Mouse (Mus musculus) hematopoietic stem cell, adult 5-6 weeks (primary cell): ENCODE measurements around the gene Adam1b. TPM values are rescaled to one million over a fixed set of nuclear protein-coding genes. Genes with fewer than 3 reads are reported as not detected.

Experiments
- ATAC-seq, 2 experiments: fragments of 125-278 bp in 1 of 2; replicated peaks in 1 of 2; 2 replicates each; pipeline ENCODE4 v1.8.0; 2016 to 2017; ENCODE audit warnings: inconsistent platforms in 2 of 2, mild to moderate bottlenecking in 2 of 2, moderate number of reproducible peaks in 2 of 2, low read depth in 1 of 2, moderate TSS enrichment in 1 of 2; ENCODE audit not compliant: low FRiP score in 2 of 2, poor library complexity in 2 of 2, severe bottlenecking in 2 of 2, insufficient read depth in 1 of 2, low TSS enrichment in 1 of 2
- total RNA-seq: library from RNA; stranded (forward); fragments of 172-1452, 232-1000 nt; gene quantifications from 2 replicates; pipeline ENCODE4 v1.2.3, GENCODE M21; 2017

The Adam1b gene
- total RNA-seq, 1 experiment from 2014 or later: not detected

GRCm38 (mm10) chr5:121518983-121519382 is 15.7 kb upstream of the Adam1b start:
- ATAC-seq: no peak

GRCm38 (mm10) chr5:121510009-121510408 is 6.8 kb upstream of the Adam1b start:
- ATAC-seq: no peak

GRCm38 (mm10) chr5:121506846-121507245 is 3.6 kb upstream of the Adam1b start:
- ATAC-seq: no peak

- peak; percentile 80 to 89 for ATAC-seq
Observed at GRCm38 (mm10) chr5:121501424-121501996, 1.7 kb downstream of the Adam1b start.

GRCm38 (mm10) chr5:121500719-121501118 is 2.5 kb downstream of the Adam1b start:
- ATAC-seq: no peak

- ATAC-seq: no peak
Observed at GRCm38 (mm10) chr5:121493305-121493704, 9.9 kb downstream of the Adam1b start.

GRCm38 (mm10) chr5:121484801-121485200 is 18.4 kb downstream of the Adam1b start:
- no peak for ATAC-seq

GRCm38 (mm10) chr5:121477680-121478079 is 25.6 kb downstream of the Adam1b start:
- ATAC-seq: peak; percentile 56 to 77; a peak in 2 of 4 replicates

GRCm38 (mm10) chr5:121476040-121476439 is 27.2 kb downstream of the Adam1b start:
- ATAC-seq: no peak

- ATAC-seq: no peak
Observed at GRCm38 (mm10) chr5:121474610-121475009, 28.6 kb downstream of the Adam1b start.

GRCm38 (mm10) chr5:121472411-121472810 is 30.8 kb downstream of the Adam1b start:
- no peak for ATAC-seq

GRCm38 (mm10) chr5:121469566-121469965 is 33.7 kb downstream of the Adam1b start:
- no peak for ATAC-seq

- ATAC-seq: no peak
Observed at GRCm38 (mm10) chr5:121463601-121464250, 39.5 kb downstream of the Adam1b start.

GRCm38 (mm10) chr5:121462967-121463366 is 40.3 kb downstream of the Adam1b start:
- ATAC-seq: no peak

GRCm38 (mm10) chr5:121462171-121462502 is 41.1 kb downstream of the Adam1b start:
- ATAC-seq: no peak

- no peak for ATAC-seq
Observed at GRCm38 (mm10) chr5:121461339-121462170, 41.7 kb downstream of the Adam1b start.

- ATAC-seq: no peak
Observed at GRCm38 (mm10) chr5:121455510-121456265, 47.5 kb downstream of the Adam1b start.

- no peak for ATAC-seq
Observed at GRCm38 (mm10) chr5:121454503-121454782, 48.8 kb downstream of the Adam1b start.
